Mouse (Mus musculus): ENCODE measurements at regions not wholly inside any gene's neighbourhood (a gene's known extent, or its start where the extent isn't known, plus 50 kb on each side); places are given as distances from the start of the nearest gene placed in this dataset.

- TF ChIP-seq CTCF (IDR thresholded peaks at IDR 0.05; ENCODE audit: borderline replicate concordance, insufficient read depth, low read depth, low read length) = no peak
- TF ChIP-seq POLR2A (IDR thresholded peaks at IDR 0.05; ENCODE audit: borderline replicate concordance, insufficient read depth, low read length) = no peak
Observed at GRCm38 (mm10) chr15:36906052-36906451, 101.5 kb downstream of the Zfp706 start.
